Mouse (Mus musculus): ENCODE results near the gene Hmox1. TPM values are rescaled to one million over a fixed set of nuclear protein-coding genes. Genes with fewer than 3 reads are reported as not detected.
A peak's percentile ranks its signal among the peaks of the same experiment; 100 is the strongest.

The Hmox1 gene
- polyA plus RNA-seq, 1 experiment from 2014 or later, result 3.9 TPM

- H3K36me3 ChIP-seq (ENCODE audit: control insufficient read depth, insufficient read depth, low read length), result no peaks in the 10 kb centered on the region
- H3K27ac ChIP-seq (ENCODE audit: low read depth, low read length), result no peak overlapping the region; the same call in 1 of the 2 replicates
- H3K9me3 ChIP-seq (replicated peaks; ENCODE audit: control insufficient read depth, low read length), result no peaks in the 10 kb centered on the region
- no peak overlapping the region for H3K4me3 ChIP-seq (ENCODE audit: low read depth, low read length)
- DNase-seq (ENCODE audit: low spot score) (peak; percentile 47), ATAC-seq (peak; percentile 58; the same call in 1 of the 2 replicates)
- no peak overlapping the region for H3K4me2 ChIP-seq (ENCODE audit: low read length)
- no peak overlapping the region for H3K9ac ChIP-seq (ENCODE audit: low read length)
- no peaks in the 10 kb centered on the region for H3K27me3 ChIP-seq (replicated peaks; ENCODE audit: control insufficient read depth, insufficient read depth, low read length)
- H3K4me1 ChIP-seq (ENCODE audit: control insufficient read depth, insufficient read depth, low read length), result peaks cover 3% of the 10 kb centered on the region; the same call in 1 of the 2 replicates
- 69% methylated on average over 2 of the region's 2 CpGs for WGBS
These were observed 41.4 kb downstream of the Hmox1 start for GRCm38 (mm10) chr8:75134603-75135391.

DNA sequence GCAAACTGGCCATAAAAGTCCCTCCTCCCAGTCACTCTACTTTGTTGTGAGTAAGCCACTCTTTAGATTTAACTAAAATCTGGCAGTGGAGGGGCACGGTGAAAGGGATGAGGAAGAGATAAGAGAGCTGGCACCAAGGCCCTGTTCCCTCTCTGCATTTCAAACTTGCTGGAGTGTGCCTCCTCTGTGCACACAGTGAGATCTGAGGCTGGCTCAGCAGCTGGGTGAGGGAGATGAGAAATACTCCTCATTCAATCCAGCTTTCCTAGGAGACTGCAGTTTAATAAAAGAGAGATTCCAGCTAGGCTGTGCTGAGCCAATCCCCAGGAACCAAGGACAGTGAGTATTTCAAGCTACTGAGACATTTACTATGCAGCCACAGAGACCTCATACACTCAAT is 42.3 kb downstream of the Hmox1 start:
- ATAC-seq (no peak), DNase-seq (ENCODE audit: low spot score) (peak; percentile 10)
- no peak overlapping the region for H3K4me3 ChIP-seq (ENCODE audit: low read depth, low read length)
- H3K4me1 ChIP-seq (ENCODE audit: control insufficient read depth, insufficient read depth, low read length), result peaks cover 3% of the 10 kb centered on the region; the same call in 1 of the 2 replicates
- H3K4me2 ChIP-seq (ENCODE audit: low read length), result no peak overlapping the region
- no peaks in the 10 kb centered on the region for H3K9me3 ChIP-seq (replicated peaks; ENCODE audit: control insufficient read depth, low read length)
- no peak overlapping the region for H3K27ac ChIP-seq (ENCODE audit: low read depth, low read length)
- 64% methylated on average over 1 of the region's 1 CpGs for WGBS
- no peak overlapping the region for H3K9ac ChIP-seq (ENCODE audit: low read length)
- no peaks in the 10 kb centered on the region for H3K27me3 ChIP-seq (replicated peaks; ENCODE audit: control insufficient read depth, insufficient read depth, low read length)
- no peaks in the 10 kb centered on the region for H3K36me3 ChIP-seq (ENCODE audit: control insufficient read depth, insufficient read depth, low read length)

GRCm38 (mm10) chr8:75136256-75136655 is 42.8 kb downstream of the Hmox1 start:
- no peak overlapping the region for H3K27ac ChIP-seq (ENCODE audit: low read depth, low read length)
- no peak overlapping the region for H3K9ac ChIP-seq (ENCODE audit: low read length)
- H3K4me2 ChIP-seq (ENCODE audit: low read length), result no peak overlapping the region
- 86% methylated on average over 2 of the region's 2 CpGs for WGBS
- H3K27me3 ChIP-seq (replicated peaks; ENCODE audit: control insufficient read depth, insufficient read depth, low read length), result no peaks in the 10 kb centered on the region
- no peaks in the 10 kb centered on the region for H3K36me3 ChIP-seq (ENCODE audit: control insufficient read depth, insufficient read depth, low read length)
- no peaks in the 10 kb centered on the region for H3K9me3 ChIP-seq (replicated peaks; ENCODE audit: control insufficient read depth, low read length)
- no peak overlapping the region for H3K4me3 ChIP-seq (ENCODE audit: low read depth, low read length)
- DNase-seq (ENCODE audit: low spot score), result no peak
- no peak for ATAC-seq
- H3K4me1 ChIP-seq (ENCODE audit: control insufficient read depth, insufficient read depth, low read length), result peaks cover 3% of the 10 kb centered on the region; the same call in 1 of the 2 replicates

GRCm38 (mm10) chr8:75137536-75137935 is 44.1 kb downstream of the Hmox1 start:
- Histone ChIP-seq H3K4me3 (ENCODE audit: low read depth, low read length) (no peak overlapping the region), H3K27ac (ENCODE audit: low read depth, low read length) (no peak overlapping the region), H3K36me3 (ENCODE audit: control insufficient read depth, insufficient read depth, low read length) (no peaks in the 10 kb centered on the region), H3K9ac (ENCODE audit: low read length) (no peak overlapping the region), H3K4me1 (ENCODE audit: control insufficient read depth, insufficient read depth, low read length) (peaks cover 3% of the 10 kb centered on the region; the same call in 1 of the 2 replicates), H3K4me2 (ENCODE audit: low read length) (no peak overlapping the region), H3K27me3 (replicated peaks; ENCODE audit: control insufficient read depth, insufficient read depth, low read length) (no peaks in the 10 kb centered on the region), H3K9me3 (replicated peaks; ENCODE audit: control insufficient read depth, low read length) (no peaks in the 10 kb centered on the region)
- whole genome bisulfite sequencing, result 50% methylated on average over 3 of the region's 3 CpGs
- no peak for ATAC-seq
- DNase-seq (ENCODE audit: low spot score), result no peak

Other genes starting within 250 kb of the Hmox1 start
- not detected in 2 replicates for gene Isx, start 220.4 kb upstream of the Hmox1 start, polyA plus RNA-seq (2014; fragmentation: Nextera tagmentation; extraction: Ambion mirVana)
- 50.0 and 56.9 TPM in 2 replicates for gene Hmgxb4, start 100.3 kb upstream of the Hmox1 start, polyA plus RNA-seq (2014; fragmentation: Nextera tagmentation; extraction: Ambion mirVana)
- gene Tom1, start 59.9 kb upstream of the Hmox1 start, polyA plus RNA-seq (2014; fragmentation: Nextera tagmentation; extraction: Ambion mirVana), result 16.5 and 16.9 TPM in 2 replicates
- 71.8 and 83.0 TPM in 2 replicates for gene Mcm5, start 15.9 kb downstream of the Hmox1 start, polyA plus RNA-seq (2014; fragmentation: Nextera tagmentation; extraction: Ambion mirVana)
- gene Rasd2, start 120.3 kb downstream of the Hmox1 start, polyA plus RNA-seq (2014; fragmentation: Nextera tagmentation; extraction: Ambion mirVana), result 0.52 and 0.94 TPM in 2 replicates